Mouse (Mus musculus): Measurements from ENCODE around the gene Tcta. TPM values are rescaled to one million over a fixed set of nuclear protein-coding genes. Genes with fewer than 3 reads are reported as not detected.
"Not testable (repeated sequence)": the region's sequence is repeated elsewhere in the genome, so short reads cannot be mapped to it uniquely, and the experiment has no call there.

Tcta gene
- polyA plus RNA-seq, 1 experiment from 2014 or later = 38.2 TPM

GRCm38 (mm10) chr9:108304716-108305115 lies 1.2 kb downstream of the Tcta start:
- no peaks in the 10 kb centered on the region for H3K9me3 ChIP-seq (ENCODE audit: control insufficient read depth, low read length)
- peak overlapping the region; percentile 95 for H3K4me3 ChIP-seq (ENCODE audit: low read depth, low read length)
- H3K4me1 ChIP-seq (ENCODE audit: control insufficient read depth, insufficient read depth, low read length) = peaks cover 27% of the 10 kb centered on the region
- 88% methylated on average over 4 of the region's 4 CpGs for WGBS
- no peaks in the 10 kb centered on the region for H3K27me3 ChIP-seq (replicated peaks; ENCODE audit: control insufficient read depth, insufficient read depth, low read length)
- H3K9ac ChIP-seq (ENCODE audit: low read depth, low read length) = peak overlapping the region; percentile 90
- ATAC-seq (ENCODE audit: low read depth) (no peak), DNase-seq (ENCODE audit: low spot score) (no peak)
- no peak overlapping the region for H3K27ac ChIP-seq (replicated peaks; ENCODE audit: low read depth, low read length)
- H3K36me3 ChIP-seq (ENCODE audit: control insufficient read depth, insufficient read depth, low read length) = peaks cover 19% of the 10 kb centered on the region
- peak overlapping the region; percentile 86 for H3K4me2 ChIP-seq (ENCODE audit: low read depth, low read length)

- no peaks in the 10 kb centered on the region for H3K9me3 ChIP-seq (ENCODE audit: control insufficient read depth, low read length)
- WGBS = 88% methylated on average over 3 of the region's 3 CpGs
- ATAC-seq (ENCODE audit: low read depth) (no peak), DNase-seq (ENCODE audit: low spot score) (no peak)
- H3K36me3 ChIP-seq (ENCODE audit: control insufficient read depth, insufficient read depth, low read length) = peaks cover 25% of the 10 kb centered on the region
- H3K4me3 ChIP-seq (ENCODE audit: low read depth, low read length) = no peak overlapping the region
- no peaks in the 10 kb centered on the region for H3K27me3 ChIP-seq (replicated peaks; ENCODE audit: control insufficient read depth, insufficient read depth, low read length)
- H3K4me1 ChIP-seq (ENCODE audit: control insufficient read depth, insufficient read depth, low read length) = peaks cover 5% of the 10 kb centered on the region
- H3K4me2 ChIP-seq (ENCODE audit: low read depth, low read length) = no peak overlapping the region
- no peak overlapping the region for H3K9ac ChIP-seq (ENCODE audit: low read depth, low read length)
- H3K27ac ChIP-seq (replicated peaks; ENCODE audit: low read depth, low read length) = no peak overlapping the region
Measured at GRCm38 (mm10) chr9:108301853-108302252, 4.1 kb downstream of the Tcta start.

DNA sequence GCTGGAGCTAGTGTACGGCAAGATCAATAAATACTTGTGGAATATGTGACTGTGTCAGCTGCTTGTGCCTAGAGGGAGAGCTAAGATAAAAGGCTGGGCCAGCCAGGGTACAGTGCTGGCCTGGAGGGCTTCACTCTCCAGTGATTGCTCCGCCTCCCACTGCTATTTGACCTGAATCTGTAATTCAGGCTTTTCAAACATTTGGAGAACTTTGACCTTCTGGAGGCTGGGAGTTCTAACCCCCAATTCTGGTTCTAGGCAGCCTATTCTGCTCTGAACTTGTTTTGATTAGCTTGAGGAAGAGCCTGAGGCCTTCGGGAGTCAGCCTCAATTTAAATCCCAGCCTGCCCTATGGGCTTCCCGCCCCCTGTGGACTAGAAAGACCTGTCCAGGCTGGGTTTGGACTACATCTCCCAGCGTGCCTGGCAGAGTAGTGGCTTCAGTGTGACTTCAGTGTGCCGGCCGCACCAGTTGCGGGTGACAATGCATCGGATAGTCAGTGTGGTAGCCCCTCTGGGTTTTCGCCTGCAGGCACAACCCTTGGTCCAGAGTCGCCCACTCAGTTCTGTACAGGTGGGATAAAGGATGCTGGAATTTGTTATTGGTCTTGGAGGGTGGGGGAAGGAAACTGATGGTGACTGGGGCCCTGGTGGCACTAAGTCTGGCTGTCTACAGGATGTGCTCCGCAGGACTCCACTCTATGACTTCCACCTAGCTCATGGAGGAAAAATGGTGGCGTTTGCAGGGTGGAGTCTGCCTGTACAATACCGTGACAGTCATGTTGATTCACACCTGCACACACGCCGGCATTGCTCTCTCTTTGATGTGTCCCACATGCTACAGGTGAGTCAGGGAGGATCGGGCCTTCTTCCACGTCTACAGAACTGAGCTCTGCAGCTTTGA lies 9.3 kb downstream of the Tcta start, which contains the start of gene Amt:
TSS of gene Amt (plus strand) at position 401 of the 903 bp plus-strand sequence.
- Histone ChIP-seq H3K4me2 (ENCODE audit: low read depth, low read length) (peak within 1 kb of the TSS; percentile 33; the same call in 1 of the 2 replicates), H3K27me3 (replicated peaks; ENCODE audit: control insufficient read depth, insufficient read depth, low read length) (no peaks in the 10 kb centered on the region), H3K27ac (replicated peaks; ENCODE audit: low read depth, low read length) (no peak within 1 kb of the TSS; the same call in 1 of the 2 replicates), H3K9me3 (ENCODE audit: control insufficient read depth, low read length) (no peaks in the 10 kb centered on the region), H3K4me3 (ENCODE audit: low read depth, low read length) (peak within 1 kb of the TSS; percentile 19), H3K36me3 (ENCODE audit: control insufficient read depth, insufficient read depth, low read length) (peaks cover 23% of the 10 kb centered on the region; the same call in 1 of the 2 replicates), H3K9ac (ENCODE audit: low read depth, low read length) (no peak within 1 kb of the TSS), H3K4me1 (ENCODE audit: control insufficient read depth, insufficient read depth, low read length) (no peaks in the 10 kb centered on the region)
- DNase-seq (ENCODE audit: low spot score) = peak; percentile 70
- ATAC-seq (ENCODE audit: low read depth) = peak; percentile 84
- 20% methylated on average over 18 of the region's 18 CpGs for WGBS

DNA sequence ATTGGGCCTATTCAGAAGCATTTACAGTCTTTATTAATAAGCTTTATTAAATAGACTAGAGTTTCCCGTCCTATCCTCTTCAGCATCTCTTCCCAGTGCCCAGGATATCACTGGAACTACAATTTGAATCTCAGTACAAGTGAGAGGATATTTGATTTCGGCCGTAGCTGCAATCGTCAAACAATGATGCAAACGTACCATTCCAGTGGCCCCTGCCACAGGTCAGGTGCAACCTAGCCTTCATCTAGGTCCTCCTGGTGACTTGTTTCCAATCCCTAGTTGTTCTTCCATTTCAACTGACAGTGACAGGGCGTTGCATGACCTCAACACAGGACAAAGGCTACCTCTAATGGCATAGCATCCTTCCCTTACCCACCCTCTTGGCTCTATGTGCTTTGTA lies 15.2 kb downstream of the Tcta start:
- Histone ChIP-seq H3K9ac (ENCODE audit: low read depth, low read length) (peak overlapping the region; percentile 66), H3K4me1 (ENCODE audit: control insufficient read depth, insufficient read depth, low read length) (peaks cover 7% of the 10 kb centered on the region), H3K36me3 (ENCODE audit: control insufficient read depth, insufficient read depth, low read length) (peaks cover 13% of the 10 kb centered on the region; the same call in 1 of the 2 replicates), H3K4me3 (ENCODE audit: low read depth, low read length) (peak overlapping the region; percentile 67), H3K27me3 (replicated peaks; ENCODE audit: control insufficient read depth, insufficient read depth, low read length) (no peaks in the 10 kb centered on the region), H3K4me2 (ENCODE audit: low read depth, low read length) (peak overlapping the region; percentile 77), H3K9me3 (ENCODE audit: control insufficient read depth, low read length) (no peaks in the 10 kb centered on the region), H3K27ac (replicated peaks; ENCODE audit: low read depth, low read length) (no peak overlapping the region; the same call in 1 of the 2 replicates)
- ATAC-seq (ENCODE audit: low read depth) (no peak), DNase-seq (ENCODE audit: low spot score) (no peak)
- 47% methylated on average over 6 of the region's 6 CpGs for WGBS

- peaks cover 13% of the 10 kb centered on the region; the same call in 1 of the 2 replicates for H3K36me3 ChIP-seq (ENCODE audit: control insufficient read depth, insufficient read depth, low read length)
- peak within 1 kb of the TSS; percentile 68 for H3K9ac ChIP-seq (ENCODE audit: low read depth, low read length)
- peak within 1 kb of the TSS; percentile 77 for H3K4me2 ChIP-seq (ENCODE audit: low read depth, low read length)
- DNase-seq (ENCODE audit: low spot score) (peak; percentile 99), ATAC-seq (ENCODE audit: low read depth) (peak; percentile 99)
- peaks cover 7% of the 10 kb centered on the region for H3K4me1 ChIP-seq (ENCODE audit: control insufficient read depth, insufficient read depth, low read length)
- no peaks in the 10 kb centered on the region for H3K9me3 ChIP-seq (ENCODE audit: control insufficient read depth, low read length)
- peak within 1 kb of the TSS; percentile 88 for H3K27ac ChIP-seq (replicated peaks; ENCODE audit: low read depth, low read length)
- no peaks in the 10 kb centered on the region for H3K27me3 ChIP-seq (replicated peaks; ENCODE audit: control insufficient read depth, insufficient read depth, low read length)
- WGBS = 1% methylated on average over 32 of the region's 32 CpGs
- H3K4me3 ChIP-seq (ENCODE audit: low read depth, low read length) = peak within 1 kb of the TSS; percentile 67
Measured at GRCm38 (mm10) chr9:108290016-108290750, 15.8 kb downstream of the Tcta start, which contains the start of gene Nicn1. TSS of gene Nicn1 (plus strand) at chr9:108290429.

DNA sequence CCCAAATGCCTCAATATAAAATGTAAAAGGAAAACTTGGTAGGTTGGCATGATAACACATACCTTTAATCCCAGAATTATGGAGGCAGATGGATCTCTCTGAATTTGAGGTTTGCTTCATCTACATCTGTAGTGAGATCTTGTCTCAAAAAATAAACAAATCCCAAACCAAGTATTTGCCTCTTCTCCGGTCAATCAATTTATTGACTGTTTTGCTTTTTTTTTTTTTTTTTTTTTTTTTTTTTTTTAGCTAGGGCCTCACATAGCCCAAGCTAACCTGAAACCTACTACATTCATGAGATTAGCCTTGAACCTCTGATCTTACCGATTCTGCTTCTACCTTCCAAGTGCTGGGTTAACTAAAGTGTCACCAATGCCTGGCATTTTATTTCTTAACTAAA lies 16.6 kb downstream of the Tcta start:
- peak overlapping the region; percentile 77 for H3K4me2 ChIP-seq (ENCODE audit: low read depth, low read length)
- 58% methylated on average over 2 of the region's 2 CpGs for WGBS
- DNase-seq (ENCODE audit: low spot score) = no peak

GRCm38 (mm10) chr9:108287526-108288238 lies 18.3 kb downstream of the Tcta start:
- not testable (repeated sequence) for H3K9me3 ChIP-seq (ENCODE audit: control insufficient read depth, low read length); H3K4me3 ChIP-seq (ENCODE audit: low read depth, low read length); DNase-seq (ENCODE audit: low spot score); H3K27ac ChIP-seq (replicated peaks; ENCODE audit: low read depth, low read length); ATAC-seq (ENCODE audit: low read depth); H3K4me1 ChIP-seq (ENCODE audit: control insufficient read depth, insufficient read depth, low read length); H3K27me3 ChIP-seq (replicated peaks; ENCODE audit: control insufficient read depth, insufficient read depth, low read length); H3K36me3 ChIP-seq (ENCODE audit: control insufficient read depth, insufficient read depth, low read length); H3K4me2 ChIP-seq (ENCODE audit: low read depth, low read length); H3K9ac ChIP-seq (ENCODE audit: low read depth, low read length)
- 86% methylated on average over 4 of the region's 6 CpGs for WGBS

More for the DNA sequence above, 16.6 kb downstream of the Tcta start:
- no peak overlapping the region for H3K27ac ChIP-seq (replicated peaks; ENCODE audit: low read depth, low read length)
- peak overlapping the region; percentile 67; the same call in 1 of the 2 replicates for H3K4me3 ChIP-seq (ENCODE audit: low read depth, low read length)
- no peaks in the 10 kb centered on the region for H3K27me3 ChIP-seq (replicated peaks; ENCODE audit: control insufficient read depth, insufficient read depth, low read length)
- peak overlapping the region; percentile 68; the same call in 1 of the 2 replicates for H3K9ac ChIP-seq (ENCODE audit: low read depth, low read length)
- ATAC-seq (ENCODE audit: low read depth) = no peak
- H3K4me1 ChIP-seq (ENCODE audit: control insufficient read depth, insufficient read depth, low read length) = peaks cover 7% of the 10 kb centered on the region
- peaks cover 6% of the 10 kb centered on the region; the same call in 1 of the 2 replicates for H3K36me3 ChIP-seq (ENCODE audit: control insufficient read depth, insufficient read depth, low read length)
- no peaks in the 10 kb centered on the region for H3K9me3 ChIP-seq (ENCODE audit: control insufficient read depth, low read length)

- no peak overlapping the region for H3K27ac ChIP-seq (replicated peaks; ENCODE audit: low read depth, low read length)
- H3K9me3 ChIP-seq (ENCODE audit: control insufficient read depth, low read length) = no peaks in the 10 kb centered on the region
- H3K27me3 ChIP-seq (replicated peaks; ENCODE audit: control insufficient read depth, insufficient read depth, low read length) = no peaks in the 10 kb centered on the region
- no peak overlapping the region for H3K4me3 ChIP-seq (ENCODE audit: low read depth, low read length)
- H3K36me3 ChIP-seq (ENCODE audit: control insufficient read depth, insufficient read depth, low read length) = no peaks in the 10 kb centered on the region
- WGBS = 12% methylated on average over 6 of the region's 6 CpGs
- ATAC-seq (ENCODE audit: low read depth) (peak; percentile 77), DNase-seq (ENCODE audit: low spot score) (peak; percentile 87)
- no peaks in the 10 kb centered on the region for H3K4me1 ChIP-seq (ENCODE audit: control insufficient read depth, insufficient read depth, low read length)
- H3K9ac ChIP-seq (ENCODE audit: low read depth, low read length) = no peak overlapping the region
- H3K4me2 ChIP-seq (ENCODE audit: low read depth, low read length) = no peak overlapping the region
Measured at GRCm38 (mm10) chr9:108284410-108284809, 21.6 kb downstream of the Tcta start.

Measured in embryonic facial prominence, embryonic 14.5 days (tissue).